ENCODE assay signal across 8 mouse cellular contexts in genomic region chr2:131178828-131179245, GRCm38 (mm10). TPM values are rescaled to one million over a fixed set of nuclear protein-coding genes. Genes with fewer than 3 reads are reported as not detected.
A peak's percentile ranks its signal among the peaks of the same experiment; 100 is the strongest.
DNase-seq lines count a peak whose midpoint lies in the region; ATAC-seq and TF ChIP-seq lines count a peak whose summit lies in the region.

No protein-coding gene starts in this region.

- H3K27me3 ChIP-seq in cerebellum, adult 2 months (ENCODE audit: control insufficient read depth, insufficient read depth, low read length): no peaks in the 10 kb centered on the region
- H3K27me3 ChIP-seq in hindbrain, embryonic 13.5 days: no peaks in the 10 kb centered on the region
- H3K27me3 ChIP-seq in liver, embryonic 13.5 days: peaks cover 8% of the 10 kb centered on the region
- H3K27me3 ChIP-seq in stomach, embryonic 14.5 days (ENCODE audit: control insufficient read depth, insufficient read depth, low read length): no peaks in the 10 kb centered on the region

- H3K4me3 ChIP-seq in cerebellum, adult 2 months (replicated peaks; ENCODE audit: insufficient read depth, low read depth, low read length): peak overlapping the region; percentile 65
- peak overlapping the region; percentile 90 for H3K4me3 ChIP-seq in hindbrain, embryonic 13.5 days
- H3K4me3 ChIP-seq in liver, embryonic 13.5 days (replicated peaks): peak overlapping the region; percentile 82
- peak overlapping the region; percentile 86 for H3K4me3 ChIP-seq in stomach, embryonic 14.5 days (ENCODE audit: low read depth, low read length)

- peak in 1 of 2 experiments; percentile 40 for DNase-seq in cerebellum, adult 2 months
- peak; percentile 19 for DNase-seq in urinary bladder, postnatal 14 days (ENCODE audit: low spot score)
- no peak for DNase-seq in urinary bladder, postnatal 25 days (ENCODE audit: low spot score)
- no peak for DNase-seq in liver, embryonic 13.5 days
- DNase-seq in layer of hippocampus, postnatal 14 days (ENCODE audit: low spot score in 2 of 2): no peak

- peaks cover 3% of the 10 kb centered on the region; the same call in 1 of the 2 replicates for H3K36me3 ChIP-seq in hindbrain, embryonic 13.5 days
- peaks cover 13% of the 10 kb centered on the region for H3K36me3 ChIP-seq in liver, embryonic 13.5 days
- H3K36me3 ChIP-seq in stomach, embryonic 14.5 days (ENCODE audit: control insufficient read depth, insufficient read depth, low read length): peaks cover 6% of the 10 kb centered on the region

- H3K4me2 ChIP-seq in hindbrain, embryonic 13.5 days: peak overlapping the region; percentile 99
- peak overlapping the region; percentile 98 for H3K4me2 ChIP-seq in liver, embryonic 13.5 days
- H3K4me2 ChIP-seq in stomach, embryonic 14.5 days (replicated peaks; ENCODE audit: low read depth, low read length): peak overlapping the region; percentile 97

- TF ChIP-seq POLR2A in cerebellum, adult 2 months (IDR thresholded peaks at IDR 0.05; ENCODE audit: borderline replicate concordance, insufficient read depth, low read length): no peak

- peak overlapping the region; percentile 98 for H3K9ac ChIP-seq in hindbrain, embryonic 13.5 days
- peak overlapping the region; percentile 96 for H3K9ac ChIP-seq in liver, embryonic 13.5 days
- peak overlapping the region; percentile 93 for H3K9ac ChIP-seq in stomach, embryonic 14.5 days (replicated peaks; ENCODE audit: low read depth, low read length)

- peaks cover 15% of the 10 kb centered on the region for H3K4me1 ChIP-seq in cerebellum, adult 2 months (ENCODE audit: control insufficient read depth, insufficient read depth, low read length)
- peaks cover 53% of the 10 kb centered on the region for H3K4me1 ChIP-seq in hindbrain, embryonic 13.5 days (replicated peaks)
- H3K4me1 ChIP-seq in liver, embryonic 13.5 days (replicated peaks): peaks cover 69% of the 10 kb centered on the region
- H3K4me1 ChIP-seq in stomach, embryonic 14.5 days (ENCODE audit: control insufficient read depth, insufficient read depth, low read length): peaks cover 36% of the 10 kb centered on the region

- 4% methylated on average over 26 of the region's 26 CpGs for WGBS in cerebellum, adult 2 months
- 24% methylated on average over 26 of the region's 26 CpGs for WGBS in hindbrain, embryonic 13.5 days
- 51% methylated on average over 26 of the region's 26 CpGs for WGBS in liver, embryonic 13.5 days (ENCODE audit: insufficient replicate concordance)
- WGBS in stomach, embryonic 14.5 days: 22% methylated on average over 26 of the region's 26 CpGs

- TF ChIP-seq CTCF in cerebellum, adult 2 months (IDR thresholded peaks at IDR 0.05; ENCODE audit: borderline replicate concordance, insufficient read depth, low read depth, low read length): no peak

- no peak overlapping the region for H3K27ac ChIP-seq in cerebellum, adult 2 months (ENCODE audit: insufficient read depth, low read length)
- H3K27ac ChIP-seq in hindbrain, embryonic 13.5 days: peak overlapping the region; percentile 96
- peak overlapping the region; percentile 94 for H3K27ac ChIP-seq in liver, embryonic 13.5 days
- peak overlapping the region; percentile 92; the same call in 1 of the 2 replicates for H3K27ac ChIP-seq in stomach, embryonic 14.5 days (ENCODE audit: low read length)

- ATAC-seq in cerebellum, adult (ENCODE audit: insufficient number of reproducible peaks, low FRiP score, low TSS enrichment): no peak
- peak; percentile 9 for ATAC-seq in hindbrain, embryonic 13.5 days (ENCODE audit: low FRiP score)
- ATAC-seq in liver, embryonic 13.5 days (ENCODE audit: low read depth): peak; percentile 3; the same call in 1 of the 2 replicates
- ATAC-seq in stomach, embryonic 14.5 days (ENCODE audit: insufficient number of reproducible peaks, insufficient read depth, low FRiP score, low read depth): no peak

- no peaks in the 10 kb centered on the region for H3K9me3 ChIP-seq in hindbrain, embryonic 13.5 days
- H3K9me3 ChIP-seq in liver, embryonic 13.5 days (replicated peaks): no peaks in the 10 kb centered on the region
- no peaks in the 10 kb centered on the region for H3K9me3 ChIP-seq in stomach, embryonic 14.5 days (ENCODE audit: control insufficient read depth, low read depth, low read length)

RNA-seq across cellular contexts. Expression of gene Cenpb, which starts 1.0 kb away (rescaled TPM):
- polyA plus RNA-seq in cerebellum, adult 2 months (2012; rRNA removed): 66.2 and 72.5 TPM in 2 replicates
- polyA plus RNA-seq in hindbrain, embryonic 13.5 days (2015; fragmentation: Nextera tagmentation; extraction: Ambion mirVana): 13.3 and 13.4 TPM in 2 replicates
- 3.5 and 4.5 TPM in 2 replicates for polyA plus RNA-seq in liver, embryonic 13.5 days (2015; fragmentation: Nextera tagmentation; extraction: Ambion mirVana)
- 9.0 and 9.9 TPM in 2 replicates for polyA plus RNA-seq in stomach, embryonic 14.5 days (2014; fragmentation: Nextera tagmentation; extraction: Ambion mirVana)
- total RNA-seq in layer of hippocampus, postnatal 14 days (2021): 100 to 1,000 TPM; 102 to 109 TPM

RNA-seq across cellular contexts. Expression of gene Cdc25b, which starts 7.9 kb away (rescaled TPM):
- 25.7 and 26.4 TPM in 2 replicates for polyA plus RNA-seq in cerebellum, adult 2 months (2012; rRNA removed)
- polyA plus RNA-seq in hindbrain, embryonic 13.5 days (2015; fragmentation: Nextera tagmentation; extraction: Ambion mirVana): 34.1 and 41.8 TPM in 2 replicates
- 171 and 201 TPM in 2 replicates for polyA plus RNA-seq in liver, embryonic 13.5 days (2015; fragmentation: Nextera tagmentation; extraction: Ambion mirVana)
- polyA plus RNA-seq in stomach, embryonic 14.5 days (2014; fragmentation: Nextera tagmentation; extraction: Ambion mirVana): 58.0 and 63.4 TPM in 2 replicates
- 10 to 100 TPM; 17.3 to 20.8 TPM for total RNA-seq in layer of hippocampus, postnatal 14 days (2021)

RNA-seq across cellular contexts. Expression of gene Spef1, which starts 8.2 kb away (rescaled TPM):
- polyA plus RNA-seq in cerebellum, adult 2 months (2012; rRNA removed): 9.9 and 10.2 TPM in 2 replicates
- polyA plus RNA-seq in hindbrain, embryonic 13.5 days (2015; fragmentation: Nextera tagmentation; extraction: Ambion mirVana): 8.7 and 9.9 TPM in 2 replicates
- polyA plus RNA-seq in liver, embryonic 13.5 days (2015; fragmentation: Nextera tagmentation; extraction: Ambion mirVana): 1.1 and 1.2 TPM in 2 replicates
- polyA plus RNA-seq in stomach, embryonic 14.5 days (2014; fragmentation: Nextera tagmentation; extraction: Ambion mirVana): 9.2 and 9.8 TPM in 2 replicates
- 10 to 100 TPM; 16.2 to 18.0 TPM for total RNA-seq in layer of hippocampus, postnatal 14 days (2021)

RNA-seq across cellular contexts. Expression of gene 1700037H04Rik, which starts 19.0 kb away (rescaled TPM):
- polyA plus RNA-seq in cerebellum, adult 2 months (2012; rRNA removed): 137 and 143 TPM in 2 replicates
- polyA plus RNA-seq in hindbrain, embryonic 13.5 days (2015; fragmentation: Nextera tagmentation; extraction: Ambion mirVana): 94.3 and 94.6 TPM in 2 replicates
- 124 and 129 TPM in 2 replicates for polyA plus RNA-seq in liver, embryonic 13.5 days (2015; fragmentation: Nextera tagmentation; extraction: Ambion mirVana)
- polyA plus RNA-seq in stomach, embryonic 14.5 days (2014; fragmentation: Nextera tagmentation; extraction: Ambion mirVana): 84.6 and 88.9 TPM in 2 replicates
- total RNA-seq in layer of hippocampus, postnatal 14 days (2021): 10 to 100 TPM; 64.5 to 64.6 TPM

RNA-seq across cellular contexts. Expression of gene Ap5s1, which starts 28.0 kb away (rescaled TPM):
- 43.7 and 44.7 TPM in 2 replicates for polyA plus RNA-seq in cerebellum, adult 2 months (2012; rRNA removed)
- polyA plus RNA-seq in hindbrain, embryonic 13.5 days (2015; fragmentation: Nextera tagmentation; extraction: Ambion mirVana): 31.0 and 35.8 TPM in 2 replicates
- polyA plus RNA-seq in liver, embryonic 13.5 days (2015; fragmentation: Nextera tagmentation; extraction: Ambion mirVana): 18.1 and 19.7 TPM in 2 replicates
- polyA plus RNA-seq in stomach, embryonic 14.5 days (2014; fragmentation: Nextera tagmentation; extraction: Ambion mirVana): 27.0 TPM in 2 replicates
- 10 to 100 TPM; 25.4 to 26.2 TPM for total RNA-seq in layer of hippocampus, postnatal 14 days (2021)

Comparison
In these comparisons a context has a peak if more than half of its experiments do, and no peak if none do; other contexts are left out.
1. ATAC-seq: peak in hindbrain, embryonic 13.5 days (single experiment) and liver, embryonic 13.5 days (single experiment); none in cerebellum, adult (single experiment) and stomach, embryonic 14.5 days (single experiment).
2. Peak in every context shown above with its lines, with median percentiles within 50 percentile points of each other: H3K4me3 ChIP-seq, H3K4me2 ChIP-seq and H3K9ac ChIP-seq.